Mouse (Mus musculus) lung, embryonic 16.5 days (tissue): ENCODE data around the gene Klhdc8a. TPM values are rescaled to one million over a fixed set of nuclear protein-coding genes. Genes with fewer than 3 reads are reported as not detected.

ENCODE experiments used
- ATAC-seq: fragments of 200-750 bp; cut with Nextera tagmentation; 2 replicates; pipeline ENCODE4 v1.8.0; 2017; ENCODE audit warnings: low read depth, mild to moderate bottlenecking, moderate library complexity
- H3K27ac ChIP-seq: fragments of 300-500 bp; sonication (generic); 2 replicates; pipeline ENCODE4 v1.5.1; 2014; ENCODE audit warnings: mild to moderate bottlenecking, control low read depth, low read length
- H3K27me3 ChIP-seq: fragments of 300-500 bp; sonication (generic); 2 replicates; pipeline ENCODE4 v1.6.1; 2014; ENCODE audit warnings: low read depth, low read length, mixed read lengths; ENCODE audit not compliant: control insufficient read depth, insufficient read depth
- H3K36me3 ChIP-seq: fragments of 300-500 bp; sonication (generic); 2 replicates; pipeline ENCODE4 v1.6.1; 2014; ENCODE audit warnings: low read length; ENCODE audit not compliant: control insufficient read depth, insufficient read depth
- H3K4me1 ChIP-seq: fragments of 300-500 bp; sonication (generic); replicated peaks from 2 replicates; pipeline ENCODE4 v1.6.1; 2014; ENCODE audit warnings: low read length, mixed read lengths; ENCODE audit not compliant: control insufficient read depth, insufficient read depth
- H3K4me2 ChIP-seq: fragments of 300-500 bp; sonication (generic); 2 replicates; pipeline ENCODE4 v1.6.1; 2014; ENCODE audit warnings: low read depth, low read length, control low read depth
- H3K4me3 ChIP-seq: fragments of 300-500 bp; sonication (generic); 2 replicates; pipeline ENCODE4 v1.5.1; 2014; ENCODE audit warnings: mild to moderate bottlenecking, low read length, control low read depth
- H3K9ac ChIP-seq: fragments of 300-500 bp; sonication (generic); 2 replicates; pipeline ENCODE4 v1.6.1; 2014; ENCODE audit warnings: low read length, control low read depth
- H3K9me3 ChIP-seq: fragments of 300-500 bp; sonication (generic); 2 replicates; pipeline ENCODE4 v1.6.1; 2016; ENCODE audit warnings: low read length; ENCODE audit not compliant: control insufficient read depth
- WGBS: fragments of 180-500 bp; shearing (Covaris S2); extraction: QIAGEN DNeasy Blood & Tissue Kit; methylation state at CpG from one replicate; pipeline ENCODE4 v1.1.7; 2014; 5-methylcytosine and 5-hydroxymethylcytosine counted together
- polyA plus RNA-seq: library from polyadenylated mRNA; unstranded; fragments of >200 nt; fragmentation: Nextera tagmentation; extraction: Ambion mirVana; gene quantifications from 2 replicates; pipeline ENCODE4 v1.2.1, GENCODE M21; 2015

The Klhdc8a gene
- polyA plus RNA-seq, 1 experiment from 2014 or later = 0.50 TPM

- Histone ChIP-seq H3K4me3 (no peak overlapping the region), H3K36me3 (peaks cover 18% of the 10 kb centered on the region), H3K9ac (no peak overlapping the region), H3K4me2 (no peak overlapping the region), H3K9me3 (no peaks in the 10 kb centered on the region), H3K4me1 (peaks cover 53% of the 10 kb centered on the region), H3K27me3 (no peaks in the 10 kb centered on the region), H3K27ac (peak overlapping the region; percentile 92)
- 4% methylated on average over 2 of the region's 2 CpGs for WGBS
- no peak for ATAC-seq
Observed at GRCm38 (mm10) chr1:132333201-132333600, 34.8 kb downstream of the Klhdc8a start.

GRCm38 (mm10) chr1:132333675-132334141, 35.3 kb downstream of the Klhdc8a start:
- WGBS = 3% methylated on average over 4 of the region's 4 CpGs
- H3K9ac ChIP-seq = peak overlapping the region; percentile 5; the same call in 1 of the 2 replicates
- H3K27me3 ChIP-seq = no peaks in the 10 kb centered on the region
- H3K4me3 ChIP-seq = no peak overlapping the region
- H3K27ac ChIP-seq = peak overlapping the region; percentile 92
- H3K4me1 ChIP-seq = peaks cover 56% of the 10 kb centered on the region
- no peaks in the 10 kb centered on the region for H3K9me3 ChIP-seq
- H3K36me3 ChIP-seq = peaks cover 16% of the 10 kb centered on the region
- peak; percentile 96 for ATAC-seq
- no peak overlapping the region for H3K4me2 ChIP-seq

GRCm38 (mm10) chr1:132334178-132334801, 35.9 kb downstream of the Klhdc8a start:
- peak; percentile 40 for ATAC-seq
- H3K4me1 ChIP-seq = peaks cover 56% of the 10 kb centered on the region
- no peak overlapping the region for H3K4me2 ChIP-seq
- WGBS = 16% methylated on average over 6 of the region's 6 CpGs
- peak overlapping the region; percentile 92 for H3K27ac ChIP-seq
- no peaks in the 10 kb centered on the region for H3K9me3 ChIP-seq
- no peaks in the 10 kb centered on the region for H3K27me3 ChIP-seq
- peak overlapping the region; percentile 5; the same call in 1 of the 2 replicates for H3K9ac ChIP-seq
- H3K4me3 ChIP-seq = no peak overlapping the region
- peaks cover 16% of the 10 kb centered on the region for H3K36me3 ChIP-seq

- peak overlapping the region; percentile 92 for H3K27ac ChIP-seq
- no peak overlapping the region for H3K4me2 ChIP-seq
- 42% methylated on average over 12 of the region's 12 CpGs for WGBS
- ATAC-seq = no peak
- H3K4me3 ChIP-seq = no peak overlapping the region
- no peak overlapping the region for H3K9ac ChIP-seq
- H3K36me3 ChIP-seq = peaks cover 9% of the 10 kb centered on the region
- H3K9me3 ChIP-seq = no peaks in the 10 kb centered on the region
- H3K27me3 ChIP-seq = no peaks in the 10 kb centered on the region
- peaks cover 56% of the 10 kb centered on the region for H3K4me1 ChIP-seq
Observed at GRCm38 (mm10) chr1:132335378-132335965, 37.0 kb downstream of the Klhdc8a start.

- 54% methylated on average over 6 of the region's 6 CpGs for WGBS
- Histone ChIP-seq H3K27ac (peak overlapping the region; percentile 50), H3K36me3 (peaks cover 6% of the 10 kb centered on the region), H3K4me1 (peaks cover 58% of the 10 kb centered on the region), H3K27me3 (no peaks in the 10 kb centered on the region), H3K4me2 (no peak overlapping the region), H3K4me3 (no peak overlapping the region), H3K9ac (no peak overlapping the region; the same call in 1 of the 2 replicates), H3K9me3 (no peaks in the 10 kb centered on the region)
- no peak for ATAC-seq
Observed at GRCm38 (mm10) chr1:132336921-132337320, 38.5 kb downstream of the Klhdc8a start.

GRCm38 (mm10) chr1:132338027-132338660, 39.7 kb downstream of the Klhdc8a start:
- Histone ChIP-seq H3K27me3 (no peaks in the 10 kb centered on the region), H3K36me3 (no peaks in the 10 kb centered on the region), H3K4me1 (peaks cover 50% of the 10 kb centered on the region), H3K4me3 (no peak overlapping the region), H3K9ac (no peak overlapping the region), H3K27ac (peak overlapping the region; percentile 50), H3K9me3 (no peaks in the 10 kb centered on the region), H3K4me2 (no peak overlapping the region)
- no peak for ATAC-seq
- 19% methylated on average over 8 of the region's 8 CpGs for WGBS

GRCm38 (mm10) chr1:132341731-132342501, 43.5 kb downstream of the Klhdc8a start:
- Histone ChIP-seq H3K4me3 (no peak overlapping the region), H3K27ac (peak overlapping the region; percentile 47; the same call in 1 of the 2 replicates), H3K27me3 (no peaks in the 10 kb centered on the region), H3K4me1 (peaks cover 20% of the 10 kb centered on the region), H3K9ac (no peak overlapping the region), H3K4me2 (no peak overlapping the region), H3K9me3 (no peaks in the 10 kb centered on the region), H3K36me3 (no peaks in the 10 kb centered on the region)
- WGBS = 36% methylated on average over 5 of the region's 5 CpGs
- 0 out of 2 replicates have a peak, but pooled peaks have one; percentile 46 for ATAC-seq

GRCm38 (mm10) chr1:132342518-132342917, 44.1 kb downstream of the Klhdc8a start:
- Histone ChIP-seq H3K9ac (no peak overlapping the region), H3K4me3 (no peak overlapping the region), H3K27ac (no peak overlapping the region), H3K9me3 (no peaks in the 10 kb centered on the region), H3K36me3 (no peaks in the 10 kb centered on the region), H3K4me1 (peaks cover 14% of the 10 kb centered on the region), H3K4me2 (no peak overlapping the region), H3K27me3 (no peaks in the 10 kb centered on the region)
- no peak for ATAC-seq
- WGBS = 58% methylated on average over 3 of the region's 3 CpGs

GRCm38 (mm10) chr1:132343191-132343590, 44.8 kb downstream of the Klhdc8a start:
- no peak for ATAC-seq
- Histone ChIP-seq H3K4me3 (no peak overlapping the region), H3K9me3 (no peaks in the 10 kb centered on the region), H3K27me3 (no peaks in the 10 kb centered on the region), H3K27ac (no peak overlapping the region), H3K4me2 (no peak overlapping the region), H3K36me3 (no peaks in the 10 kb centered on the region), H3K4me1 (peaks cover 7% of the 10 kb centered on the region), H3K9ac (no peak overlapping the region)
- WGBS = 84% methylated on average over 2 of the region's 2 CpGs
